Mouse (Mus musculus) urinary bladder, postnatal 4 days (tissue): Measurements from ENCODE around the gene Galntl5.
"Not testable (repeated sequence)": the region's sequence is repeated elsewhere in the genome, so short reads cannot be mapped to it uniquely, and the experiment has no call there.

Source experiments
- DNase-seq, 2 experiments: peaks; one replicate each; pipeline ENCODE4 v3.0.0; 2021 to 2022; ENCODE audit warnings: low spot score in 2 of 2

Gene Galntl5

GRCm38 (mm10) chr5:25190521-25190920 lies 9.3 kb downstream of the Galntl5 start:
- no peak for DNase-seq

GRCm38 (mm10) chr5:25211872-25212271 lies 30.6 kb downstream of the Galntl5 start:
- DNase-seq = no peak

GRCm38 (mm10) chr5:25213216-25213615 lies 32.0 kb downstream of the Galntl5 start:
- DNase-seq = not testable (repeated sequence)

GRCm38 (mm10) chr5:25215006-25215405 lies 33.7 kb downstream of the Galntl5 start:
- DNase-seq = no peak

- no peak for DNase-seq
Measured at GRCm38 (mm10) chr5:25221604-25222003, 40.3 kb downstream of the Galntl5 start, which contains the start of gene Galnt11. Gene Galnt11 (plus strand): TSS chr5:25221904.

GRCm38 (mm10) chr5:25222752-25223702 lies 41.8 kb downstream of the Galntl5 start, which contains the start of gene E130116L18Rik:
Gene E130116L18Rik (minus strand): TSS chr5:25223153.
- peak; percentile 84 to 90 for DNase-seq

GRCm38 (mm10) chr5:25224377-25224776 lies 43.1 kb downstream of the Galntl5 start:
- not testable (repeated sequence) for DNase-seq

- DNase-seq = no peak
Measured at GRCm38 (mm10) chr5:25243101-25243500, 61.8 kb downstream of the Galntl5 start.

- DNase-seq = no peak
Measured at GRCm38 (mm10) chr5:25245806-25246472, 64.7 kb downstream of the Galntl5 start.

- no peak for DNase-seq
Measured at GRCm38 (mm10) chr5:25246473-25246865, 65.2 kb downstream of the Galntl5 start.

GRCm38 (mm10) chr5:25247036-25247435 lies 65.8 kb downstream of the Galntl5 start:
- DNase-seq = no peak

- no peak for DNase-seq
Measured at GRCm38 (mm10) chr5:25252423-25252822, 71.2 kb downstream of the Galntl5 start.

- DNase-seq = no peak
Measured at GRCm38 (mm10) chr5:25252825-25253544, 71.7 kb downstream of the Galntl5 start.

GRCm38 (mm10) chr5:25254491-25254890 lies 73.2 kb downstream of the Galntl5 start:
- no peak for DNase-seq

- DNase-seq = no peak
Measured at GRCm38 (mm10) chr5:25256686-25257085, 75.4 kb downstream of the Galntl5 start.

GRCm38 (mm10) chr5:25261452-25261851 lies 80.2 kb downstream of the Galntl5 start:
- no peak for DNase-seq

- DNase-seq = no peak
Measured at GRCm38 (mm10) chr5:25262266-25262665, 81.0 kb downstream of the Galntl5 start.

GRCm38 (mm10) chr5:25268258-25268888 lies 87.1 kb downstream of the Galntl5 start:
- DNase-seq = no peak
